Mouse (Mus musculus): ENCODE results near the gene Uvrag. TPM values are rescaled to one million over a fixed set of nuclear protein-coding genes. Genes with fewer than 3 reads are reported as not detected.

Uvrag gene
- polyA plus RNA-seq, 1 experiment from 2014 or later: 30.1 TPM

- no peak overlapping the region for H3K27ac ChIP-seq
- 97% methylated on average over 10 of the region's 10 CpGs for WGBS (ENCODE audit: missing documents)
- H3K79me2 ChIP-seq (ENCODE audit: inconsistent target): no peaks in the 10 kb centered on the region
- H3K36me3 ChIP-seq (ENCODE audit: inconsistent target): no peaks in the 10 kb centered on the region
- no peak overlapping the region for H3K4me3 ChIP-seq (ENCODE audit: inconsistent target)
Measured at GRCm38 (mm10) chr7:99156737-99157136, 15.8 kb upstream of the Uvrag start.

- Histone ChIP-seq H3K27ac (no peak overlapping the region), H3K79me2 (ENCODE audit: inconsistent target) (no peaks in the 10 kb centered on the region), H3K36me3 (ENCODE audit: inconsistent target) (no peaks in the 10 kb centered on the region), H3K4me3 (ENCODE audit: inconsistent target) (no peak overlapping the region)
- 52% methylated on average over 14 of the region's 17 CpGs for WGBS (ENCODE audit: missing documents)
Measured at GRCm38 (mm10) chr7:99155311-99156289, 14.7 kb upstream of the Uvrag start.

GRCm38 (mm10) chr7:99154648-99155151 lies 13.8 kb upstream of the Uvrag start:
- Histone ChIP-seq H3K79me2 (ENCODE audit: inconsistent target) (no peaks in the 10 kb centered on the region), H3K4me3 (ENCODE audit: inconsistent target) (no peak overlapping the region), H3K36me3 (ENCODE audit: inconsistent target) (no peaks in the 10 kb centered on the region), H3K27ac (no peak overlapping the region)
- WGBS (ENCODE audit: missing documents): 62% methylated on average over 8 of the region's 8 CpGs

GRCm38 (mm10) chr7:99153686-99154202 lies 12.8 kb upstream of the Uvrag start:
- Histone ChIP-seq H3K79me2 (ENCODE audit: inconsistent target) (no peaks in the 10 kb centered on the region), H3K27ac (no peak overlapping the region), H3K4me3 (ENCODE audit: inconsistent target) (no peak overlapping the region), H3K36me3 (ENCODE audit: inconsistent target) (no peaks in the 10 kb centered on the region)
- 72% methylated on average over 11 of the region's 11 CpGs for WGBS (ENCODE audit: missing documents)

GRCm38 (mm10) chr7:99152756-99153155 lies 11.8 kb upstream of the Uvrag start:
- H3K4me3 ChIP-seq (ENCODE audit: inconsistent target): no peak overlapping the region
- H3K36me3 ChIP-seq (ENCODE audit: inconsistent target): no peaks in the 10 kb centered on the region
- no peak overlapping the region for H3K27ac ChIP-seq
- no peaks in the 10 kb centered on the region for H3K79me2 ChIP-seq (ENCODE audit: inconsistent target)
- 81% methylated on average over 8 of the region's 8 CpGs for WGBS (ENCODE audit: missing documents)

GRCm38 (mm10) chr7:99151342-99151741 lies 10.4 kb upstream of the Uvrag start:
- Histone ChIP-seq H3K4me3 (ENCODE audit: inconsistent target) (no peak overlapping the region), H3K36me3 (ENCODE audit: inconsistent target) (no peaks in the 10 kb centered on the region), H3K79me2 (ENCODE audit: inconsistent target) (no peaks in the 10 kb centered on the region), H3K27ac (no peak overlapping the region)
- WGBS (ENCODE audit: missing documents): 0% methylated on average over 7 of the region's 7 CpGs

GRCm38 (mm10) chr7:99149017-99149416 lies 8.1 kb upstream of the Uvrag start:
- 13% methylated on average over 1 of the region's 1 CpGs for WGBS (ENCODE audit: missing documents)
- Histone ChIP-seq H3K27ac (no peak overlapping the region), H3K36me3 (ENCODE audit: inconsistent target) (no peaks in the 10 kb centered on the region), H3K4me3 (ENCODE audit: inconsistent target) (no peak overlapping the region), H3K79me2 (ENCODE audit: inconsistent target) (no peaks in the 10 kb centered on the region)

GRCm38 (mm10) chr7:99147494-99147893 lies 6.6 kb upstream of the Uvrag start:
- Histone ChIP-seq H3K36me3 (ENCODE audit: inconsistent target) (no peaks in the 10 kb centered on the region), H3K79me2 (ENCODE audit: inconsistent target) (no peaks in the 10 kb centered on the region; the same call in 1 of the 2 replicates), H3K4me3 (ENCODE audit: inconsistent target) (no peak overlapping the region), H3K27ac (peak overlapping the region; percentile 63)
- 79% methylated on average over 7 of the region's 7 CpGs for WGBS (ENCODE audit: missing documents)

- H3K27ac ChIP-seq: peak overlapping the region; percentile 63
- no peaks in the 10 kb centered on the region for H3K36me3 ChIP-seq (ENCODE audit: inconsistent target)
- no peaks in the 10 kb centered on the region; the same call in 1 of the 2 replicates for H3K79me2 ChIP-seq (ENCODE audit: inconsistent target)
- H3K4me3 ChIP-seq (ENCODE audit: inconsistent target): no peak overlapping the region
- WGBS (ENCODE audit: missing documents): 13% methylated on average over 7 of the region's 7 CpGs
Measured at GRCm38 (mm10) chr7:99146906-99147305, 6.0 kb upstream of the Uvrag start.

- Histone ChIP-seq H3K4me3 (ENCODE audit: inconsistent target) (no peak overlapping the region), H3K79me2 (ENCODE audit: inconsistent target) (no peaks in the 10 kb centered on the region; the same call in 1 of the 2 replicates), H3K36me3 (ENCODE audit: inconsistent target) (no peaks in the 10 kb centered on the region), H3K27ac (peak overlapping the region; percentile 63)
- WGBS (ENCODE audit: missing documents): 4% methylated on average over 7 of the region's 7 CpGs
Measured at GRCm38 (mm10) chr7:99146011-99146410, 5.1 kb upstream of the Uvrag start.

GRCm38 (mm10) chr7:99144616-99145015 lies 3.7 kb upstream of the Uvrag start:
- peaks cover 9% of the 10 kb centered on the region for H3K79me2 ChIP-seq (ENCODE audit: inconsistent target)
- no peaks in the 10 kb centered on the region for H3K36me3 ChIP-seq (ENCODE audit: inconsistent target)
- H3K27ac ChIP-seq: no peak overlapping the region
- no peak overlapping the region for H3K4me3 ChIP-seq (ENCODE audit: inconsistent target)
- 91% methylated on average over 11 of the region's 11 CpGs for WGBS (ENCODE audit: missing documents)

GRCm38 (mm10) chr7:99143244-99143643 lies 2.3 kb upstream of the Uvrag start:
- peaks cover 23% of the 10 kb centered on the region for H3K79me2 ChIP-seq (ENCODE audit: inconsistent target)
- no peak overlapping the region for H3K4me3 ChIP-seq (ENCODE audit: inconsistent target)
- no peaks in the 10 kb centered on the region for H3K36me3 ChIP-seq (ENCODE audit: inconsistent target)
- 0 out of 2 replicates have a peak overlapping the region, but pooled peaks have one; percentile 2 for H3K27ac ChIP-seq
- 40% methylated on average over 3 of the region's 3 CpGs for WGBS (ENCODE audit: missing documents)

- peak overlapping the region; percentile 39 for H3K4me3 ChIP-seq (ENCODE audit: inconsistent target)
- no peaks in the 10 kb centered on the region for H3K36me3 ChIP-seq (ENCODE audit: inconsistent target)
- H3K79me2 ChIP-seq (ENCODE audit: inconsistent target): peaks cover 35% of the 10 kb centered on the region
- WGBS (ENCODE audit: missing documents): 43% methylated on average over 12 of the region's 12 CpGs
- H3K27ac ChIP-seq: peak overlapping the region; percentile 58
Measured at GRCm38 (mm10) chr7:99141919-99142606, 1.1 kb upstream of the Uvrag start.

GRCm38 (mm10) chr7:99140511-99140910 lies 430 bp downstream of the Uvrag start:
- Histone ChIP-seq H3K79me2 (ENCODE audit: inconsistent target) (peaks cover 50% of the 10 kb centered on the region), H3K36me3 (ENCODE audit: inconsistent target) (no peaks in the 10 kb centered on the region), H3K27ac (peak overlapping the region; percentile 69), H3K4me3 (ENCODE audit: inconsistent target) (peak overlapping the region; percentile 64)
- WGBS (ENCODE audit: missing documents): 0% methylated on average over 39 of the region's 39 CpGs

All from macrophage (primary cell).